Mouse (Mus musculus) cerebellum, adult 18-20 months (tissue): ENCODE data around the gene Pla2g4b.

Experiments
- DNase-seq, 2 experiments: peaks; one replicate each; pipeline ENCODE4 v3.0.0; 2021

Pla2g4b gene

GRCm38 (mm10) chr2:120032726-120033467 is at the start of gene Pla2g4b:
TSS of gene Pla2g4b (plus strand) at chr2:120033417.
- no peak for DNase-seq

- no peak for DNase-seq
Observed at GRCm38 (mm10) chr2:119985871-119986270, 47.3 kb upstream of the Pla2g4b start.

- DNase-seq, result no peak
Observed at GRCm38 (mm10) chr2:119986369-119986768, 46.8 kb upstream of the Pla2g4b start.

GRCm38 (mm10) chr2:119987441-119987840 is 45.8 kb upstream of the Pla2g4b start:
- DNase-seq, result no peak

GRCm38 (mm10) chr2:119988952-119989351 is 44.3 kb upstream of the Pla2g4b start:
- no peak for DNase-seq

GRCm38 (mm10) chr2:119990881-119991280 is 42.3 kb upstream of the Pla2g4b start:
- no peak for DNase-seq

GRCm38 (mm10) chr2:119992349-119992748 is 40.9 kb upstream of the Pla2g4b start:
- DNase-seq, result no peak

GRCm38 (mm10) chr2:119993515-119993914 is 39.7 kb upstream of the Pla2g4b start:
- no peak for DNase-seq

- no peak for DNase-seq
Observed at GRCm38 (mm10) chr2:119994839-119995238, 38.4 kb upstream of the Pla2g4b start.

GRCm38 (mm10) chr2:119995391-119996281 is 37.6 kb upstream of the Pla2g4b start:
- no peak for DNase-seq

GRCm38 (mm10) chr2:119997354-119997753 is 35.9 kb upstream of the Pla2g4b start:
- no peak for DNase-seq

- DNase-seq, result no peak
Observed at GRCm38 (mm10) chr2:119999731-120000130, 33.5 kb upstream of the Pla2g4b start.

- DNase-seq, result no peak
Observed at GRCm38 (mm10) chr2:120000882-120001584, 32.2 kb upstream of the Pla2g4b start.

GRCm38 (mm10) chr2:120001956-120002355 is 31.3 kb upstream of the Pla2g4b start:
- no peak for DNase-seq

- DNase-seq, result no peak
Observed at GRCm38 (mm10) chr2:120003970-120004369, 29.2 kb upstream of the Pla2g4b start.

- no peak for DNase-seq
Observed at GRCm38 (mm10) chr2:120006696-120007095, 26.5 kb upstream of the Pla2g4b start.

- no peak for DNase-seq
Observed at GRCm38 (mm10) chr2:120007680-120008210, 25.5 kb upstream of the Pla2g4b start.

- DNase-seq, result no peak
Observed at GRCm38 (mm10) chr2:120008672-120009071, 24.5 kb upstream of the Pla2g4b start.

- peak; percentile 61 to 64 for DNase-seq
Observed at GRCm38 (mm10) chr2:120011462-120012200, 21.6 kb upstream of the Pla2g4b start.

GRCm38 (mm10) chr2:120012924-120013323 is 20.3 kb upstream of the Pla2g4b start:
- no peak for DNase-seq

- DNase-seq, result no peak
Observed at GRCm38 (mm10) chr2:120013831-120014486, 19.3 kb upstream of the Pla2g4b start.

GRCm38 (mm10) chr2:120015882-120016281 is 17.3 kb upstream of the Pla2g4b start:
- DNase-seq, result no peak
